Comparison of ENCODE assay signal across 8 mouse cellular contexts in genomic region chr5:136170512-136171362, GRCm38 (mm10). TPM values are rescaled to one million over a fixed set of nuclear protein-coding genes. Genes with fewer than 3 reads are reported as not detected.
DNase-seq lines count a peak whose midpoint lies in the region; ATAC-seq and TF ChIP-seq lines count a peak whose summit lies in the region.

Gene Orai2, minus strand, starts transcription at chr5:136170713.

- 0 out of 2 replicates have a peak, but pooled peaks cover 6% of the 10 kb centered on the region for H3K9me3 ChIP-seq in embryonic facial prominence, embryonic 14.5 days (ENCODE audit: control insufficient read depth, low read length)
- 0 out of 2 replicates have a peak, but pooled peaks cover 3% of the 10 kb centered on the region for H3K9me3 ChIP-seq in limb, embryonic 11.5 days (ENCODE audit: control insufficient read depth, low read length)
- H3K9me3 ChIP-seq in midbrain, embryonic 13.5 days = no peaks in the 10 kb centered on the region

- H3K4me3 ChIP-seq in embryonic facial prominence, embryonic 14.5 days (ENCODE audit: low read depth, low read length) = peak within 1 kb of the TSS; percentile 59
- peak within 1 kb of the TSS; percentile 60 for H3K4me3 ChIP-seq in heart, adult 2 months
- H3K4me3 ChIP-seq in kidney, adult 2 months (ENCODE audit: insufficient read depth, low read depth, low read length) = peak within 1 kb of the TSS; percentile 54
- peak within 1 kb of the TSS; percentile 51 for H3K4me3 ChIP-seq in limb, embryonic 11.5 days (ENCODE audit: low read depth, low read length)
- peak within 1 kb of the TSS; percentile 65 for H3K4me3 ChIP-seq in midbrain, embryonic 13.5 days (replicated peaks)

- peaks cover 7% of the 10 kb centered on the region for H3K4me1 ChIP-seq in embryonic facial prominence, embryonic 14.5 days (ENCODE audit: control insufficient read depth, insufficient read depth, low read length)
- H3K4me1 ChIP-seq in heart, adult 2 months (ENCODE audit: control insufficient read depth, insufficient read depth, low read length) = peaks cover 5% of the 10 kb centered on the region
- peaks cover 10% of the 10 kb centered on the region for H3K4me1 ChIP-seq in kidney, adult 2 months (ENCODE audit: control insufficient read depth, insufficient read depth, low read length)
- H3K4me1 ChIP-seq in limb, embryonic 11.5 days (ENCODE audit: control insufficient read depth, insufficient read depth, low read length) = no peaks in the 10 kb centered on the region
- H3K4me1 ChIP-seq in midbrain, embryonic 13.5 days (replicated peaks) = peaks cover 25% of the 10 kb centered on the region

- intact Hi-C loops in heart, adult 2 months (cut with DNase I) = loop anchor here (2.0 kb wide), 1 partner anchor 34 kb away; the partner anchor contains the start of genes Alkbh4 and Lrwd1

- peak; percentile 84 for ATAC-seq in embryonic facial prominence, embryonic 14.5 days (ENCODE audit: low read depth)
- peak; percentile 78 for ATAC-seq in limb, embryonic 11.5 days (ENCODE audit: insufficient number of reproducible peaks, low FRiP score, low TSS enrichment, low read depth)
- peak; percentile 92 for ATAC-seq in midbrain, embryonic 13.5 days

- H3K27me3 ChIP-seq in embryonic facial prominence, embryonic 14.5 days (replicated peaks; ENCODE audit: control insufficient read depth, insufficient read depth, low read length) = no peaks in the 10 kb centered on the region
- no peaks in the 10 kb centered on the region for H3K27me3 ChIP-seq in heart, adult 2 months (ENCODE audit: control insufficient read depth, insufficient read depth, low read length)
- H3K27me3 ChIP-seq in kidney, adult 2 months (replicated peaks; ENCODE audit: control insufficient read depth, insufficient read depth, low read length) = no peaks in the 10 kb centered on the region
- no peaks in the 10 kb centered on the region for H3K27me3 ChIP-seq in limb, embryonic 11.5 days (ENCODE audit: control insufficient read depth, insufficient read depth, low read length)
- H3K27me3 ChIP-seq in midbrain, embryonic 13.5 days = 0 out of 2 replicates have a peak, but pooled peaks cover 11% of the 10 kb centered on the region

- peaks cover 7% of the 10 kb centered on the region; the same call in 1 of the 2 replicates for H3K36me3 ChIP-seq in embryonic facial prominence, embryonic 14.5 days (ENCODE audit: control insufficient read depth, insufficient read depth, low read length)
- H3K36me3 ChIP-seq in heart, adult 2 months (ENCODE audit: control insufficient read depth, insufficient read depth, low read length) = no peaks in the 10 kb centered on the region
- H3K36me3 ChIP-seq in kidney, adult 2 months (ENCODE audit: control insufficient read depth, insufficient read depth, low read length) = no peaks in the 10 kb centered on the region
- no peaks in the 10 kb centered on the region for H3K36me3 ChIP-seq in limb, embryonic 11.5 days (ENCODE audit: control insufficient read depth, insufficient read depth, low read length)
- peaks cover 9% of the 10 kb centered on the region for H3K36me3 ChIP-seq in midbrain, embryonic 13.5 days

- H3K4me2 ChIP-seq in embryonic facial prominence, embryonic 14.5 days (ENCODE audit: low read depth, low read length) = peak within 1 kb of the TSS; percentile 98
- peak within 1 kb of the TSS; percentile 98 for H3K4me2 ChIP-seq in limb, embryonic 11.5 days (ENCODE audit: low read depth, severe bottlenecking)
- H3K4me2 ChIP-seq in midbrain, embryonic 13.5 days (replicated peaks) = peak within 1 kb of the TSS; percentile 84

- WGBS in embryonic facial prominence, embryonic 14.5 days = 10% methylated on average over 22 of the region's 49 CpGs
- WGBS in heart, adult 2 months = 5% methylated on average over 49 of the region's 49 CpGs
- WGBS in kidney, adult 2 months = 2% methylated on average over 49 of the region's 49 CpGs
- WGBS in limb, embryonic 11.5 days = 5% methylated on average over 45 of the region's 49 CpGs
- 4% methylated on average over 48 of the region's 49 CpGs for WGBS in midbrain, embryonic 13.5 days

- no peaks in the 10 kb centered on the region for H3K79me2 ChIP-seq in heart, adult 2 months (replicated peaks; ENCODE audit: control insufficient read depth, insufficient read depth, low read length)

- DNase-seq in 3T3-L1 (ENCODE audit: low read depth, low spot score) = peak; percentile 75
- DNase-seq in adrenal gland, postnatal 4 days (ENCODE audit: low spot score in 2 of 2) = peak; percentile 41 to 51
- peak; percentile 87 for DNase-seq in embryonic facial prominence, embryonic 14.5 days (ENCODE audit: low spot score)
- DNase-seq in heart, adult 2 months = peak; percentile 85 to 89
- peak; percentile 80 for DNase-seq in kidney, adult 2 months
- DNase-seq in limb, embryonic 11.5 days (ENCODE audit: low spot score) = peak; percentile 89
- DNase-seq in spleen, adult 12 weeks (ENCODE audit: low spot score) = peak; percentile 66

- H3K27ac ChIP-seq in embryonic facial prominence, embryonic 14.5 days (replicated peaks; ENCODE audit: low read depth, low read length) = peak within 1 kb of the TSS; percentile 42
- no peak within 1 kb of the TSS; the same call in 1 of the 2 replicates for H3K27ac ChIP-seq in heart, adult 2 months
- H3K27ac ChIP-seq in kidney, adult 2 months (ENCODE audit: insufficient read depth, low read depth, low read length) = peak within 1 kb of the TSS; percentile 64; the same call in 1 of the 2 replicates
- no peak within 1 kb of the TSS for H3K27ac ChIP-seq in limb, embryonic 11.5 days (replicated peaks; ENCODE audit: low read depth, low read length)
- H3K27ac ChIP-seq in midbrain, embryonic 13.5 days = peak within 1 kb of the TSS; percentile 76

- TF ChIP-seq POLR2A in heart, adult 2 months (IDR thresholded peaks at IDR 0.05; ENCODE audit: insufficient read depth, low read depth, low read length) = no peak
- no peak for TF ChIP-seq POLR2A in kidney, adult 2 months (IDR thresholded peaks at IDR 0.05; ENCODE audit: low read depth, low read length)

- TF ChIP-seq EP300 in heart, adult 2 months (IDR thresholded peaks at IDR 0.05; ENCODE audit: insufficient read depth, low read depth, low read length) = no peak

- H3K9ac ChIP-seq in embryonic facial prominence, embryonic 14.5 days (ENCODE audit: low read depth, low read length) = peak within 1 kb of the TSS; percentile 73
- peak within 1 kb of the TSS; percentile 72 for H3K9ac ChIP-seq in heart, adult 2 months (ENCODE audit: low read depth, low read length)
- peak within 1 kb of the TSS; percentile 69 for H3K9ac ChIP-seq in limb, embryonic 11.5 days (ENCODE audit: low read length)
- H3K9ac ChIP-seq in midbrain, embryonic 13.5 days (replicated peaks) = peak within 1 kb of the TSS; percentile 80

- no peak for TF ChIP-seq CTCF in heart, adult 2 months (IDR thresholded peaks at IDR 0.05)
- TF ChIP-seq CTCF in kidney, adult 2 months (conservative IDR thresholded peaks at IDR 0.05; ENCODE audit: insufficient read depth, insufficient read length, low read depth, low read length) = no peak

RNA-seq across cellular contexts. Expression of gene Orai2, which starts in this region (rescaled TPM):
- total RNA-seq in adrenal gland, postnatal 4 days (2021) = 1 to 10 TPM; 6.5 to 7.3 TPM
- 12.0 and 12.4 TPM in 2 replicates for polyA plus RNA-seq in embryonic facial prominence, embryonic 14.5 days (2014; fragmentation: Nextera tagmentation; extraction: Ambion mirVana)
- total RNA-seq in heart, adult 2 months (2021) = 1 to 10 TPM in 1 of 2 experiments, under 1 TPM in 1; 0.76 to 1.6 TPM
- 2.9 and 5.5 TPM in 2 replicates for polyA plus RNA-seq in heart, adult 2 months (2012; rRNA removed)
- 9.7 and 12.7 TPM in 2 replicates for polyA plus RNA-seq in kidney, adult 2 months (2012; rRNA removed)
- 4.5 and 5.6 TPM in 2 replicates for polyA plus RNA-seq in limb, embryonic 11.5 days (2014; fragmentation: Nextera tagmentation; extraction: Ambion mirVana)
- 30.6 and 31.0 TPM in 2 replicates for polyA plus RNA-seq in midbrain, embryonic 13.5 days (2015; fragmentation: Nextera tagmentation; extraction: Ambion mirVana)

Comparison
In these comparisons a context has a peak if more than half of its experiments do, and no peak if none do; other contexts are left out.
1. H3K27ac ChIP-seq: peak in embryonic facial prominence, embryonic 14.5 days (single experiment), kidney, adult 2 months (single experiment) and midbrain, embryonic 13.5 days (single experiment); none in heart, adult 2 months (single experiment) and limb, embryonic 11.5 days (single experiment).
2. Peak in every context shown above with its lines, with median percentiles within 50 percentile points of each other: DNase-seq, ATAC-seq, H3K4me2 ChIP-seq, H3K4me3 ChIP-seq and H3K9ac ChIP-seq.